Mouse (Mus musculus): ENCODE measurements at regions not wholly inside any gene's neighbourhood (a gene's known extent, or its start where the extent isn't known, plus 50 kb on each side); places are given as distances from the start of the nearest gene placed in this dataset.

- DNase-seq (ENCODE audit: low spot score in 2 of 2) = no peak
Observed at GRCm38 (mm10) chr3:72825618-72826017, 142.0 kb downstream of the Sis start.

- DNase-seq (ENCODE audit: low spot score in 2 of 2) = no peak
Observed at GRCm38 (mm10) chr3:72823148-72823547, 144.5 kb downstream of the Sis start.

GRCm38 (mm10) chr3:72790611-72791010 lies 177.1 kb downstream of the Sis start:
- peak in 1 of 2 experiments; percentile 3 for DNase-seq (ENCODE audit: low spot score in 2 of 2)

Data from right cerebral cortex, adult 2 months (tissue).